Mouse (Mus musculus) myocyte (in vitro differentiated cells): ENCODE data around the gene Bbs4. TPM values are rescaled to one million over a fixed set of nuclear protein-coding genes. Genes with fewer than 3 reads are reported as not detected.
"Not testable (repeated sequence)": the region's sequence is repeated elsewhere in the genome, so short reads cannot be mapped to it uniquely, and the experiment has no call there.

Experiments used
- H3K27me3 ChIP-seq: one replicate; pipeline ENCODE4 v1.6.1; 2011; ENCODE audit not compliant: control insufficient read depth, insufficient read depth, insufficient read length
- H3K36me3 ChIP-seq: one replicate; pipeline ENCODE4 v1.6.1; 2011; ENCODE audit not compliant: control insufficient read depth, insufficient read depth
- H3K4me2 ChIP-seq: one replicate; pipeline ENCODE4 v1.6.1; 2011; ENCODE audit warnings: low read depth, control low read depth
- H3K4me3 ChIP-seq: one replicate; pipeline ENCODE4 v1.5.1; 2011; ENCODE audit warnings: mild to moderate bottlenecking, control low read depth, moderate library complexity
- H3K79me2 ChIP-seq: one replicate; pipeline ENCODE4 v1.6.1; 2011; ENCODE audit not compliant: control insufficient read depth, insufficient read depth
- H3ac ChIP-seq: one replicate; pipeline ENCODE4 v1.6.1; 2011; ENCODE audit not compliant: control insufficient read depth, insufficient read length
- CEBPB ChIP-seq: IDR thresholded peaks from 2 replicates; pipeline ENCODE4 v1.6.1; 2011; ENCODE audit warnings: mild to moderate bottlenecking, moderate library complexity; ENCODE audit not compliant: poor library complexity, insufficient read depth, severe bottlenecking
- E2F4 ChIP-seq: IDR thresholded peaks from one replicate; pipeline ENCODE4 v1.6.1; 2011; ENCODE audit warnings: mild to moderate bottlenecking, control low read depth, moderate library complexity; ENCODE audit not compliant: insufficient read depth
- MAX ChIP-seq: IDR thresholded peaks from one replicate; pipeline ENCODE4 v1.6.1; 2011; ENCODE audit warnings: low read depth, mild to moderate bottlenecking, control low read depth
- MYOD1 ChIP-seq, 3 experiments: IDR thresholded peaks; one replicate each; pipeline ENCODE4 v1.6.1; 2011; ENCODE audit warnings: control low read depth in 2 of 3, low read depth in 2 of 3, mild to moderate bottlenecking in 2 of 3, moderate library complexity in 1 of 3; ENCODE audit not compliant: insufficient read length in 2 of 3, control insufficient read depth in 1 of 3
- MYOG ChIP-seq, 3 experiments: IDR thresholded peaks; one replicate each; pipeline ENCODE4 v1.6.1; 2011; ENCODE audit warnings: control low read depth in 2 of 3, low read depth in 2 of 3, mild to moderate bottlenecking in 2 of 3; ENCODE audit not compliant: insufficient read length in 2 of 3, control insufficient read depth in 1 of 3, insufficient read depth in 1 of 3
- POLR2A ChIP-seq: IDR thresholded peaks from one replicate; pipeline ENCODE4 v1.6.1; 2011; ENCODE audit warnings: low read depth, mild to moderate bottlenecking, control low read depth, moderate library complexity; ENCODE audit not compliant: insufficient read length
- POLR2AphosphoS2 ChIP-seq: IDR thresholded peaks from one replicate; pipeline ENCODE4 v1.6.1; 2011; ENCODE audit warnings: low read depth, control low read depth; ENCODE audit not compliant: insufficient read length
- REST ChIP-seq: IDR thresholded peaks from one replicate; pipeline ENCODE4 v1.6.1; 2011; ENCODE audit warnings: mild to moderate bottlenecking, control low read depth, moderate library complexity; ENCODE audit not compliant: insufficient read depth, insufficient read length
- SRF ChIP-seq: IDR thresholded peaks from one replicate; pipeline ENCODE4 v1.6.1; 2011; ENCODE audit warnings: low read depth; ENCODE audit not compliant: control insufficient read depth, insufficient read length
- TCF12 ChIP-seq: IDR thresholded peaks from one replicate; pipeline ENCODE4 v1.6.1; 2011; ENCODE audit warnings: mild to moderate bottlenecking, control low read depth; ENCODE audit not compliant: poor library complexity, insufficient read depth, severe bottlenecking
- TCF3 ChIP-seq: IDR thresholded peaks from one replicate; pipeline ENCODE4 v1.6.1; 2011; ENCODE audit warnings: low read depth, control low read depth; ENCODE audit not compliant: insufficient read length
- USF1 ChIP-seq: IDR thresholded peaks from one replicate; pipeline ENCODE4 v1.6.1; 2011; ENCODE audit warnings: low read depth, mild to moderate bottlenecking, control low read depth, moderate library complexity
- polyA plus RNA-seq: library from polyadenylated mRNA; unstranded; fragments of >200 nt; fragmentation: generic; extraction: Trizol; gene quantifications from one replicate; pipeline ENCODE4 v1.2.1, GENCODE M21; 2012; ENCODE audit warnings: missing spikeins

Gene Bbs4
- polyA plus RNA-seq, 1 experiment: 3.8 TPM

DNA sequence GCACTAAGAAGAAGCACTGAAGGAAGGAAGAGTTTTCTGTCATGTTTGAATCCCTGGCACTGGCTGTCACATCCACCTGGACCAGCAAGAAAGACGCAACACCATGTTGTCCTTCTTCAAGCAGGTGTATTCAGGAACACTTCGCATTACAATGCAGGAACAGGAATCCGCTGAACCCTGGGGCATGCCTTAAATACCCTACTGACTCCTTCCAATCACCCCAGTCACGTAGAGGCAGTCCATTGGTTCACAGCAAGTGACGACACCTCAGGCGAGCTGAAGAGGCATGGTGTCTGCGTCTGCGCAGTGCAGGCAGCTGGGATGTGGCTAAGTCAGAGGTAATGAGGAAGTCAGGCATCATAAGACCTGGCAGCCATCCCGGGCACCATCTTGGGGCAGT, 16.3 kb upstream of the Bbs4 start:
- Histone ChIP-seq H3K36me3 (no peaks in the 10 kb centered on the region), H3K4me2 (peak overlapping the region; percentile 32), H3K79me2 (no peaks in the 10 kb centered on the region), H3K27me3 (no peaks in the 10 kb centered on the region), H3K4me3 (no peak overlapping the region), H3ac (no peak overlapping the region)
- TF ChIP-seq TCF12: no peak
- TF ChIP-seq MYOD1 (IDR thresholded peaks at IDR 0.05; ENCODE audit: control insufficient read depth in 1 of 3, insufficient read length in 2 of 3, low read depth in 2 of 3): no peak
- TF ChIP-seq USF1: no peak
- no peak for TF ChIP-seq TCF3
- TF ChIP-seq E2F4: no peak
- TF ChIP-seq POLR2A: no peak
- no peak for TF ChIP-seq MYOG (IDR thresholded peaks at IDR 0.05; ENCODE audit: control insufficient read depth in 1 of 3, insufficient read depth in 1 of 3, insufficient read length in 2 of 3, low read depth in 2 of 3)
- no peak for TF ChIP-seq POLR2AphosphoS2
- no peak for TF ChIP-seq REST
- no peak for TF ChIP-seq SRF
- TF ChIP-seq CEBPB: no peak
- TF ChIP-seq MAX: no peak

DNA sequence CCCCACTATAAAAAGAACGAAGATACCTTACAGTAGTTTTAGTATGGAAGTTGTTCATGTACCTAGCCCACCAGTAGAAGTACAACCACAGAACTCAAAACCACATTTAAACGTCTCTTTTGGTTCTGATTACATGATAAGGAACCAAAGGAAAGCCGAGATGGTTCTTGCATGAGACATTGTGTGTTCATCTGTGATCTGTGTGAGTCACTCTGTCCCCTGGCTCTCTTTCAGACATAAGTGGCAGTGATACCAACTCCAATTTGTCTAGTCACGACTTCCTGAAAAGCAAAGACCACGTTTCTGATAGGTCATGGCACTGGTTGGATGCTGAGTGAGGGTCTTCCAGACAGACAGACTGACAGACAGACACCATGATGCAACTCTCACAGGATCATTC, 15.9 kb upstream of the Bbs4 start:
- no peak for TF ChIP-seq POLR2AphosphoS2
- no peak for TF ChIP-seq MYOD1 (IDR thresholded peaks at IDR 0.05; ENCODE audit: control insufficient read depth in 1 of 3, insufficient read length in 2 of 3, low read depth in 2 of 3)
- no peak for TF ChIP-seq MYOG (IDR thresholded peaks at IDR 0.05; ENCODE audit: control insufficient read depth in 1 of 3, insufficient read depth in 1 of 3, insufficient read length in 2 of 3, low read depth in 2 of 3)
- TF ChIP-seq USF1: no peak
- no peak for TF ChIP-seq TCF3
- no peak for TF ChIP-seq CEBPB
- TF ChIP-seq POLR2A: no peak
- TF ChIP-seq SRF: no peak
- TF ChIP-seq TCF12: no peak
- no peak for TF ChIP-seq MAX
- no peak for TF ChIP-seq REST
- TF ChIP-seq E2F4: no peak
- Histone ChIP-seq H3ac (no peak overlapping the region), H3K79me2 (no peaks in the 10 kb centered on the region), H3K4me3 (no peak overlapping the region), H3K4me2 (peak overlapping the region; percentile 32), H3K27me3 (no peaks in the 10 kb centered on the region), H3K36me3 (no peaks in the 10 kb centered on the region)

DNA sequence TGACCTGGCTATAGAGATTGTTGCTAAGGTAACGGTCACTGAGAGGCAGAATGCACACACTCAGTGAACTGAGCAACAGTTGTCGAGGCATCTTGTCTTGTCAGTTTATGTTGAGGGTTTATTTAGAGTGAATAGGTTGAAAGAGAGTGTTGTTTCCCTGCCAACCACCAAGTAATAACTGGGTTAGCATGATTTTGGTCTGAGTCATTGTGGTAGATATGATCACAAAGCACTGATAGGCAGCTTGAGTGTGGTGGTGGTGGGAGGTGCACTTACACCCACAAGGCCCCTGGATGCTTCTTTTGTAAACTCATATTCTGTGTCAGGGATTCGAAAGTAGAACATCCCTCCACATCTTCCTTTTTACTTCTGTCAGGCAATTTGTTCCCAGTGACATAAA, 7.2 kb upstream of the Bbs4 start:
- H3K27me3 ChIP-seq, H3K4me3 ChIP-seq, H3K79me2 ChIP-seq, H3K36me3 ChIP-seq, H3ac ChIP-seq: not testable (repeated sequence)
- peak overlapping the region; percentile 12 for H3K4me2 ChIP-seq

DNA sequence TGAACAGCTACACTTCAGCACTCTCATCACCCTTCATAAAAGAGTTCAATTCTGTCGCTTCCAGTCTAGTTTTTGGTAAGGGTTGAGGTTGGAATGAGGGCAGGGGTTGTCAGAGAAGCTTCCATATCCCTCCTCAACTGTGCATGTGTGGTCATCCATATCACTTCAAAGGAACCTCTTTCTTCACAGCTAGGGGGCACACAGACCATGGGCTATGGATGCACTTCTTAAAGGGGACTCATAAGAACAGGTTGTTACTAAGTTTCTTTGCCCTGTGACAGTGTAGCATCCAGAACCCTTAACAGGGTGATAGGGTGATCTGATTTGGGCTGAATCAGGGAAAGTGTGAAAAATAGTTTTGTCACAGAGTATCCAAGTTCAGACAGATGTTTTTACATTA, 4.7 kb upstream of the Bbs4 start:
- H3K27me3 ChIP-seq, H3K4me3 ChIP-seq, H3ac ChIP-seq, H3K36me3 ChIP-seq, H3K4me2 ChIP-seq, H3K79me2 ChIP-seq: not testable (repeated sequence)

DNA sequence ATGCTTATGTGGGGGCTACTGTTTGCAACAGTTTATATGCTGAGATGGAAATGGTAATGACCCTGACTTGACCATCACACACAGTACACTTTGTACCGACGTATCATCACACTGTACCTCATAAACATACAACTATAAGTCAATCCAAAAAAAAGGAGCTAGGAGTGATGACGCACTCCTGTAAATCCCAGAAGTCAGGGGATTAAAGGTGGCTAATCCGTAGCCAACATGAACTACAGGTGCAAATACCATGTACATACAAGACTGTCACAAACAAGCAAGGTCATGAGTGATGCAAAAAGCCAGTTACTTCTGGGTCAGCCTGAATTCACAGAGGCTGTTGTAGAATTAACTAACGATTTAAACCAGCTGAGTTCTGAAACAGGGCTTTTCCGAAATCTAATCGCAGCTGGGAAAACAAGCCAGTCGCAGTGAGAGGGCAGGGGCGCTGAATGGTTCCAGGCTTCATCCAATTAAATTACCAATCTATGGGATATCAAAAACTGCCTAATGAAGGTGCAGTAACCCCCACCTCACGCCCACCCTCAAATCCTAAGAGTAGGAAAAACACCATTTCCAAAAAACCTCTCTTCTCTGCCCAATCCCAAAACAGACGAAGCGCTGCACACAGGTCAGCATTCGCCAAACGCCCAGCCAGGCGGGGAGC, 589 bp downstream of the Bbs4 start:
- Histone ChIP-seq H3K36me3 (no peaks in the 10 kb centered on the region), H3K79me2 (no peaks in the 10 kb centered on the region), H3K4me3 (peak overlapping the region; percentile 39), H3K27me3 (no peaks in the 10 kb centered on the region), H3K4me2 (peak overlapping the region; percentile 84), H3ac (no peak overlapping the region)
- no peak for TF ChIP-seq TCF12
- no peak for TF ChIP-seq TCF3
- no peak for TF ChIP-seq CEBPB
- TF ChIP-seq USF1: no peak
- no peak for TF ChIP-seq POLR2AphosphoS2
- no peak for TF ChIP-seq MYOD1 (IDR thresholded peaks at IDR 0.05; ENCODE audit: control insufficient read depth in 1 of 3, insufficient read length in 2 of 3, low read depth in 2 of 3)
- no peak for TF ChIP-seq POLR2A
- no peak for TF ChIP-seq SRF
- no peak for TF ChIP-seq E2F4
- TF ChIP-seq REST: no peak
- no peak for TF ChIP-seq MYOG (IDR thresholded peaks at IDR 0.05; ENCODE audit: control insufficient read depth in 1 of 3, insufficient read depth in 1 of 3, insufficient read length in 2 of 3, low read depth in 2 of 3)
- no peak for TF ChIP-seq MAX
